Mouse (Mus musculus): ENCODE results near the gene Lin7c. TPM values are rescaled to one million over a fixed set of nuclear protein-coding genes. Genes with fewer than 3 reads are reported as not detected.

Gene Lin7c
- polyA plus RNA-seq, 1 experiment from 2014 or later = 38.4 TPM

- Histone ChIP-seq H3K9me3 (ENCODE audit: control insufficient read depth, low read length) (no peaks in the 10 kb centered on the region), H3K4me2 (replicated peaks; ENCODE audit: low read depth) (no peak overlapping the region), H3K27ac (replicated peaks) (peak overlapping the region; percentile 79), H3K36me3 (ENCODE audit: control insufficient read depth, insufficient read depth, low read length) (no peaks in the 10 kb centered on the region; the same call in 1 of the 2 replicates), H3K27me3 (ENCODE audit: control insufficient read depth, insufficient read depth, low read length) (no peaks in the 10 kb centered on the region), H3K4me1 (replicated peaks; ENCODE audit: control insufficient read depth, insufficient read depth) (no peaks in the 10 kb centered on the region; the same call in 1 of the 2 replicates), H3K9ac (ENCODE audit: low read length) (no peak overlapping the region), H3K4me3 (ENCODE audit: low read depth, low read length) (no peak overlapping the region)
- 52% methylated on average over 3 of the region's 3 CpGs for WGBS
- DNase-seq (ENCODE audit: low spot score) = no peak
- ATAC-seq (ENCODE audit: low FRiP score, low TSS enrichment) = no peak
- TF ChIP-seq CTCF (IDR thresholded peaks at IDR 0.05; ENCODE audit: low read depth) = no peak
- no peak for TF ChIP-seq EP300 (optimal IDR thresholded peaks at IDR 0.05)
Observed at GRCm38 (mm10) chr2:109929256-109929655, 38.6 kb downstream of the Lin7c start.

GRCm38 (mm10) chr2:109930366-109930765 is 39.7 kb downstream of the Lin7c start:
- Histone ChIP-seq H3K27me3 (ENCODE audit: control insufficient read depth, insufficient read depth, low read length) (no peaks in the 10 kb centered on the region), H3K9me3 (ENCODE audit: control insufficient read depth, low read length) (no peaks in the 10 kb centered on the region), H3K36me3 (ENCODE audit: control insufficient read depth, insufficient read depth, low read length) (no peaks in the 10 kb centered on the region; the same call in 1 of the 2 replicates), H3K27ac (replicated peaks) (0 out of 2 replicates have a peak overlapping the region, but pooled peaks have one; percentile 18), H3K4me3 (ENCODE audit: low read depth, low read length) (no peak overlapping the region), H3K9ac (ENCODE audit: low read length) (no peak overlapping the region), H3K4me1 (replicated peaks; ENCODE audit: control insufficient read depth, insufficient read depth) (no peaks in the 10 kb centered on the region; the same call in 1 of the 2 replicates), H3K4me2 (replicated peaks; ENCODE audit: low read depth) (no peak overlapping the region)
- ATAC-seq (ENCODE audit: low FRiP score, low TSS enrichment) (no peak), DNase-seq (ENCODE audit: low spot score) (no peak)
- 93% methylated on average over 5 of the region's 5 CpGs for WGBS
- TF ChIP-seq EP300 (optimal IDR thresholded peaks at IDR 0.05) = no peak
- TF ChIP-seq CTCF (IDR thresholded peaks at IDR 0.05; ENCODE audit: low read depth) = no peak

DNA sequence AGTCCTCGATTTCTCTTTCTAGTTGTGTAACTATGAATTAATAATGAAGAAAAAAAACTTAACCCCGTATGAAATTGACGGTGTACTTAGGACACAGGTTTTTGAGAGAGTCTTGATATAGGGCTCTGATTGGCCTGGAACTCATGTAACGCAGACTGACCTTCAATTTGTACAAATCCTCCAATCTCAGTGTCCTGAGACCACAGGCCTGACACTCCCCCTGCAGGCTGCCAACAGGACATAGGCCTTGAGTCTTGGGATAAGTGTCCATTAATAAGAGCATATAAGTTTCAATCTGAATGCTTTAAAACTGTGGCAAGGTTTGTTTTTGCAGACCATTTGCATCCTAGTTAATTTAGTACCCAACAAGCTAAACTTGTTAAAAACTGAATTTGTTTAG is 40.1 kb downstream of the Lin7c start:
- Histone ChIP-seq H3K9ac (ENCODE audit: low read length) (no peak overlapping the region), H3K36me3 (ENCODE audit: control insufficient read depth, insufficient read depth, low read length) (no peaks in the 10 kb centered on the region; the same call in 1 of the 2 replicates), H3K27ac (replicated peaks) (no peak overlapping the region), H3K4me1 (replicated peaks; ENCODE audit: control insufficient read depth, insufficient read depth) (no peaks in the 10 kb centered on the region; the same call in 1 of the 2 replicates), H3K27me3 (ENCODE audit: control insufficient read depth, insufficient read depth, low read length) (no peaks in the 10 kb centered on the region), H3K4me2 (replicated peaks; ENCODE audit: low read depth) (no peak overlapping the region), H3K4me3 (ENCODE audit: low read depth, low read length) (no peak overlapping the region), H3K9me3 (ENCODE audit: control insufficient read depth, low read length) (no peaks in the 10 kb centered on the region)
- 87% methylated on average over 4 of the region's 4 CpGs for WGBS
- no peak for TF ChIP-seq EP300 (optimal IDR thresholded peaks at IDR 0.05)
- peak; percentile 50 for TF ChIP-seq CTCF (IDR thresholded peaks at IDR 0.05; ENCODE audit: low read depth)
- ATAC-seq (ENCODE audit: low FRiP score, low TSS enrichment) (no peak), DNase-seq (ENCODE audit: low spot score) (no peak)

DNA sequence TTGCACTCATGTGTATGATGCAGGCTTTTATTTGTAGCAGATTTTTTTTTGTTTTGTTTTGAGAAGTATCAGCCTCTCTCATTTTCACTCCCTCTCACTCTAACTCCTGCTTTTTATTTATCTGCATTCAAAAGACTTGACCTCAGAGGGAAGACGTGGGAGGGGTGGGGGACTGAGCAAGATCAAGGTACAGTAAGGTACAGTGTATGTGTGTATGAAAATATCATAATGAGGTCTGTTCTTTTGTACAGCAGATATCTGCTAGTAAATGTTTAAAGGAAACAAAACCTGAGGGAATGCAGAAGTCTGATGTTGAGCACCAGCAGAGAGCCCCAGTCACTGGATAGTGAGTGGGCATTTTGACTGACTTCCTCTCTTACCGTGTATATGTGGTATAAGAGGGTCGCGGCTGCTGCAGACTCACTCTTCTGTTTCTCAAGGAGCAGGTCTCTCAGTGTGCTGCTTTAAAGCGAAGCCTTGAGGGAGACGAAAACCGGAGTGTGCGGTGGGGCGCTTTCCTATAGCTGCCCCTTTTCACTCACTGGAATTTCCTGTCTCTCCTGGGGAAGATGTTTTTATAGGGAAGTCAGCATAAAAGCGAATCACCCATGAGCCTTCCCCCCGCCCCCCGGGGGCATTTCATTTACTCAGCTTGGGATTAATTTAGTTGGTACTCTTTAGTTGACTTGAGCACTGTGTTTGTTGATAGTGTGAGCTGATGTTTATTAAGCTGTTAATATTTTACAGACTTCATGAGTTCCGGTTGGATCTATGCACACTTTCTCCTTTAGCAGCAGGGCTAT is 41.5 kb downstream of the Lin7c start:
- 0 out of 2 replicates have a peak overlapping the region, but pooled peaks have one; percentile 4 for H3K9ac ChIP-seq (ENCODE audit: low read length)

GRCm38 (mm10) chr2:109933151-109933550 is 42.5 kb downstream of the Lin7c start:
- no peak overlapping the region for H3K4me3 ChIP-seq (ENCODE audit: low read depth, low read length)
- ATAC-seq (ENCODE audit: low FRiP score, low TSS enrichment) (no peak), DNase-seq (ENCODE audit: low spot score) (no peak)
- no peaks in the 10 kb centered on the region; the same call in 1 of the 2 replicates for H3K4me1 ChIP-seq (replicated peaks; ENCODE audit: control insufficient read depth, insufficient read depth)
- TF ChIP-seq CTCF (IDR thresholded peaks at IDR 0.05; ENCODE audit: low read depth) = no peak
- TF ChIP-seq EP300 (optimal IDR thresholded peaks at IDR 0.05) = no peak
- no peaks in the 10 kb centered on the region for H3K36me3 ChIP-seq (ENCODE audit: control insufficient read depth, insufficient read depth, low read length)
- 0 out of 2 replicates have a peak overlapping the region, but pooled peaks have one; percentile 9 for H3K27ac ChIP-seq (replicated peaks)
- H3K4me2 ChIP-seq (replicated peaks; ENCODE audit: low read depth) = no peak overlapping the region; the same call in 1 of the 2 replicates
- H3K9me3 ChIP-seq (ENCODE audit: control insufficient read depth, low read length) = no peaks in the 10 kb centered on the region
- no peaks in the 10 kb centered on the region for H3K27me3 ChIP-seq (ENCODE audit: control insufficient read depth, insufficient read depth, low read length)
- 67% methylated on average over 3 of the region's 3 CpGs for WGBS
- no peak overlapping the region for H3K9ac ChIP-seq (ENCODE audit: low read length)

More for the DNA sequence above, 41.5 kb downstream of the Lin7c start:
- TF ChIP-seq EP300 (optimal IDR thresholded peaks at IDR 0.05) (no peak), CTCF (IDR thresholded peaks at IDR 0.05; ENCODE audit: low read depth) (no peak)
- WGBS = 22% methylated on average over 13 of the region's 13 CpGs
- DNase-seq (ENCODE audit: low spot score) = peak; percentile 56
- Histone ChIP-seq H3K4me1 (replicated peaks; ENCODE audit: control insufficient read depth, insufficient read depth) (no peaks in the 10 kb centered on the region; the same call in 1 of the 2 replicates), H3K4me2 (replicated peaks; ENCODE audit: low read depth) (peak overlapping the region; percentile 35; the same call in 1 of the 2 replicates), H3K9me3 (ENCODE audit: control insufficient read depth, low read length) (no peaks in the 10 kb centered on the region), H3K27me3 (ENCODE audit: control insufficient read depth, insufficient read depth, low read length) (no peaks in the 10 kb centered on the region), H3K36me3 (ENCODE audit: control insufficient read depth, insufficient read depth, low read length) (no peaks in the 10 kb centered on the region), H3K27ac (replicated peaks) (peak overlapping the region; percentile 81), H3K4me3 (ENCODE audit: low read depth, low read length) (no peak overlapping the region)
- peak; percentile 58 for ATAC-seq (ENCODE audit: low FRiP score, low TSS enrichment)

DNA sequence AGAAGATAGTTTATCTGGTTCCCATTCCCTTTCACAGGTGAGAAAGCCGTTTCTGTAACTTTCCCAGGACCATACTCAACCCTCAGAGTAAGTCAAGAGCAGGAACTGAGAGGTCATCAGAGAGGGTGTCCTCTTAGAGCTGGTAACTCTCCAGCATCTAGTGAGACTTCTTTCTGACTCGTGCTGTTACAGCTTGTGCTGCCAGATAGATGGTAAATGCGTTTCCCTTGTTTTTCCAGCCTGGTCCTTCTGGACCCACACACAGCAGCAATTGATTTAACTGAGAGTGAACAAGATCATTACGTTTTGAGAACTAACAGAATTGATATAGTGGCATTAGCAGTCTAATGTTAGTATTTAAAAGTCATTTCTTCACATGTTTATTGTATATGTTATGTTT is 43.4 kb downstream of the Lin7c start:
- TF ChIP-seq CTCF (IDR thresholded peaks at IDR 0.05; ENCODE audit: low read depth) (no peak), EP300 (optimal IDR thresholded peaks at IDR 0.05) (no peak)
- H3K36me3 ChIP-seq (ENCODE audit: control insufficient read depth, insufficient read depth, low read length) = no peaks in the 10 kb centered on the region
- DNase-seq (ENCODE audit: low spot score) (no peak), ATAC-seq (ENCODE audit: low FRiP score, low TSS enrichment) (no peak)
- H3K4me2 ChIP-seq (replicated peaks; ENCODE audit: low read depth) = no peak overlapping the region
- no peaks in the 10 kb centered on the region; the same call in 1 of the 2 replicates for H3K4me1 ChIP-seq (replicated peaks; ENCODE audit: control insufficient read depth, insufficient read depth)
- H3K27ac ChIP-seq (replicated peaks) = no peak overlapping the region
- no peak overlapping the region for H3K9ac ChIP-seq (ENCODE audit: low read length)
- no peaks in the 10 kb centered on the region for H3K27me3 ChIP-seq (ENCODE audit: control insufficient read depth, insufficient read depth, low read length)
- no peak overlapping the region for H3K4me3 ChIP-seq (ENCODE audit: low read depth, low read length)
- 48% methylated on average over 4 of the region's 4 CpGs for WGBS
- no peaks in the 10 kb centered on the region for H3K9me3 ChIP-seq (ENCODE audit: control insufficient read depth, low read length)
